Mouse (Mus musculus): Measurements from ENCODE around the gene Fam107b. TPM values are rescaled to one million over a fixed set of nuclear protein-coding genes. Genes with fewer than 3 reads are reported as not detected.

Gene Fam107b
- polyA plus RNA-seq, 1 experiment, result 31.0 TPM

- Histone ChIP-seq H3K4me3 (ENCODE audit: insufficient read depth, low read depth, low read length) (no peak overlapping the region), H3K4me1 (ENCODE audit: control insufficient read depth, insufficient read depth, insufficient read length, low read length) (no peaks in the 10 kb centered on the region), H3K27ac (replicated peaks; ENCODE audit: low read depth, low read length) (no peak overlapping the region)
These were observed 252.5 kb downstream of the Fam107b start for GRCm38 (mm10) chr2:3822483-3823455.

Other genes starting within 250 kb of the Fam107b start
- 6.7 and 13.6 TPM in 2 replicates for gene Rpp38, start 237.8 kb upstream of the Fam107b start, polyA plus RNA-seq (2012; ENCODE audit: insufficient read depth, insufficient read length, missing spikeins)
- not detected in 2 replicates for gene Acbd7, start 234.3 kb upstream of the Fam107b start, polyA plus RNA-seq (2012; ENCODE audit: insufficient read depth, insufficient read length, missing spikeins)
- gene Olah, start 173.3 kb upstream of the Fam107b start, polyA plus RNA-seq (2012; ENCODE audit: insufficient read depth, insufficient read length, missing spikeins), result not detected in 2 replicates
- not detected in 2 replicates for gene Meig1, start 147.8 kb upstream of the Fam107b start, polyA plus RNA-seq (2012; ENCODE audit: insufficient read depth, insufficient read length, missing spikeins)
- gene Dclre1c, start 146.4 kb upstream of the Fam107b start, polyA plus RNA-seq (2012; ENCODE audit: insufficient read depth, insufficient read length, missing spikeins), result 3.5 and 4.6 TPM in 2 replicates
- gene Suv39h2, start 95.5 kb upstream of the Fam107b start, polyA plus RNA-seq (2012; ENCODE audit: insufficient read depth, insufficient read length, missing spikeins), result 0.33 and 1.7 TPM in 2 replicates
- 0.79 and 0.87 TPM in 2 replicates for gene Gm45902, start 57.7 kb upstream of the Fam107b start, polyA plus RNA-seq (2012; ENCODE audit: insufficient read depth, insufficient read length, missing spikeins)
- gene Hspa14, start 57.7 kb upstream of the Fam107b start, polyA plus RNA-seq (2012; ENCODE audit: insufficient read depth, insufficient read length, missing spikeins), result 24.9 and 33.9 TPM in 2 replicates
- 7.5 and 8.0 TPM in 2 replicates for gene Cdnf, start 57.5 kb upstream of the Fam107b start, polyA plus RNA-seq (2012; ENCODE audit: insufficient read depth, insufficient read length, missing spikeins)

Data from brown adipose tissue, adult 24 weeks (tissue).